Mouse (Mus musculus): ENCODE data around the gene Ptms. TPM values are rescaled to one million over a fixed set of nuclear protein-coding genes. Genes with fewer than 3 reads are reported as not detected.
A peak's percentile ranks its signal among the peaks of the same experiment; 100 is the strongest.

Gene Ptms
- polyA plus RNA-seq, 1 experiment, result 1,462 TPM

DNA sequence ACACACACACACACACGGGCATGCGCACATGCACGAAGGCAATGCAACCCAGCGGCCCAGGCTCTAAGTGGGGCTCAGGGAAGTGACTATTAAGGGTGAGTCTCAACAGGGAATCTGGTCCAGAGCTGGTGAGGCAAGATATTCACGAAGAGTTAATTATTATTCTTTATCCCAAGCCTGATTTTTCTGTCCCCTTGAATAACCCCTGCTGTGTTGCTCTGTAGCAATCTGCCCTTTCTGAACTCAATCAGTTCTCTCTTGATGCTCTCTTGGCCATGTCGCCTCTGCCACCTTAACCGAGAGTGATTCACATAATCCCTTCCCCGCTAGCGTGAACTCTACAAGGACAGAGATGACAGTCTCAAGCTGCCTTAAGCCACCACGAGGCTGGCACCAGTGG is 36.6 kb downstream of the Ptms start:
- Histone ChIP-seq H3K79me2 (ENCODE audit: control insufficient read depth, insufficient read depth) (no peaks in the 10 kb centered on the region), H3K4me2 (ENCODE audit: low read depth) (no peak overlapping the region), H3K4me3 (no peak overlapping the region), H3K36me3 (ENCODE audit: control insufficient read depth, insufficient read depth) (no peaks in the 10 kb centered on the region), H3ac (ENCODE audit: control insufficient read depth, insufficient read length) (no peak overlapping the region), H3K27me3 (ENCODE audit: control insufficient read depth, insufficient read depth, insufficient read length) (peaks cover 15% of the 10 kb centered on the region)
- TF ChIP-seq TCF3 (IDR thresholded peaks at IDR 0.05; ENCODE audit: insufficient read length, low read depth) (no peak), USF1 (IDR thresholded peaks at IDR 0.05; ENCODE audit: low read depth) (no peak), TCF12 (IDR thresholded peaks at IDR 0.05; ENCODE audit: insufficient read depth, poor library complexity, severe bottlenecking) (no peak), SRF (IDR thresholded peaks at IDR 0.05; ENCODE audit: control insufficient read depth, insufficient read length, low read depth) (no peak), MAX (IDR thresholded peaks at IDR 0.05; ENCODE audit: low read depth) (no peak), POLR2A (IDR thresholded peaks at IDR 0.05; ENCODE audit: insufficient read length, low read depth) (no peak)

DNA sequence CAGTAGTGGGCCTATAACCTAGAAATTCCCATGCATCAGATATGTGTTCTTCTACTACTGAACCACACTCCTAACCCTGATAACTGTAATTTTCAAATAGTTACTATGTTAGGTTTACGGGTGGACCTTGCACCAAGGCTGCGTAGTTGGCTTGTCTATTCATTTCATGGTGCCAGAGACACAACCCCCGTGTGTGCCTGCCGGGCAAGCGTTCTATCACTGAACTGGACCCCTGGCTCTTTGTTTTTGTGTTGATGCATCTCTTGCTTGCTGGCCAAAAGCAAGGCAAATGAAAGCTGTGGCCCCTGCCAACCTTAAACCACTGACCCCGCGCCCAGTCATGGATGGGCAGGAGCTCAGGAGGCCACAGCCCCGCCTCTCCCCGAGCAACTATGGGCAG is 38.1 kb downstream of the Ptms start:
- no peaks in the 10 kb centered on the region for H3K79me2 ChIP-seq (ENCODE audit: control insufficient read depth, insufficient read depth)
- H3ac ChIP-seq (ENCODE audit: control insufficient read depth, insufficient read length), result no peak overlapping the region
- no peaks in the 10 kb centered on the region for H3K36me3 ChIP-seq (ENCODE audit: control insufficient read depth, insufficient read depth)
- H3K4me3 ChIP-seq, result no peak overlapping the region
- H3K4me2 ChIP-seq (ENCODE audit: low read depth), result no peak overlapping the region
- TF ChIP-seq TCF12 (IDR thresholded peaks at IDR 0.05; ENCODE audit: insufficient read depth, poor library complexity, severe bottlenecking) (no peak), REST (IDR thresholded peaks at IDR 0.05; ENCODE audit: insufficient read depth, insufficient read length) (no peak), SRF (IDR thresholded peaks at IDR 0.05; ENCODE audit: control insufficient read depth, insufficient read length, low read depth) (no peak), E2F4 (IDR thresholded peaks at IDR 0.05; ENCODE audit: insufficient read depth) (no peak), MAX (IDR thresholded peaks at IDR 0.05; ENCODE audit: low read depth) (no peak), CEBPB (IDR thresholded peaks at IDR 0.05; ENCODE audit: insufficient read depth, poor library complexity, severe bottlenecking) (no peak), TCF3 (IDR thresholded peaks at IDR 0.05; ENCODE audit: insufficient read length, low read depth) (no peak), MYOD1 (IDR thresholded peaks at IDR 0.05; ENCODE audit: control insufficient read depth in 1 of 3, insufficient read length in 2 of 3, low read depth in 2 of 3) (no peak), POLR2A (IDR thresholded peaks at IDR 0.05; ENCODE audit: insufficient read length, low read depth) (no peak), USF1 (IDR thresholded peaks at IDR 0.05; ENCODE audit: low read depth) (no peak), MYOG (IDR thresholded peaks at IDR 0.05; ENCODE audit: control insufficient read depth in 1 of 3, insufficient read depth in 1 of 3, insufficient read length in 2 of 3, low read depth in 2 of 3) (no peak), POLR2AphosphoS2 (IDR thresholded peaks at IDR 0.05; ENCODE audit: insufficient read length, low read depth) (no peak)
- peaks cover 18% of the 10 kb centered on the region for H3K27me3 ChIP-seq (ENCODE audit: control insufficient read depth, insufficient read depth, insufficient read length)

GRCm38 (mm10) chr6:124879390-124879789 is 40.5 kb downstream of the Ptms start:
- TF ChIP-seq SRF (IDR thresholded peaks at IDR 0.05; ENCODE audit: control insufficient read depth, insufficient read length, low read depth), result no peak
- TF ChIP-seq MYOD1 (IDR thresholded peaks at IDR 0.05; ENCODE audit: control insufficient read depth in 1 of 3, insufficient read length in 2 of 3, low read depth in 2 of 3), result peak in 2 of 3 experiments; percentile 7 to 34
- Histone ChIP-seq H3K79me2 (ENCODE audit: control insufficient read depth, insufficient read depth) (no peaks in the 10 kb centered on the region), H3K27me3 (ENCODE audit: control insufficient read depth, insufficient read depth, insufficient read length) (peaks cover 31% of the 10 kb centered on the region), H3K36me3 (ENCODE audit: control insufficient read depth, insufficient read depth) (no peaks in the 10 kb centered on the region), H3K4me2 (ENCODE audit: low read depth) (no peak overlapping the region), H3ac (ENCODE audit: control insufficient read depth, insufficient read length) (no peak overlapping the region), H3K4me3 (no peak overlapping the region)

DNA sequence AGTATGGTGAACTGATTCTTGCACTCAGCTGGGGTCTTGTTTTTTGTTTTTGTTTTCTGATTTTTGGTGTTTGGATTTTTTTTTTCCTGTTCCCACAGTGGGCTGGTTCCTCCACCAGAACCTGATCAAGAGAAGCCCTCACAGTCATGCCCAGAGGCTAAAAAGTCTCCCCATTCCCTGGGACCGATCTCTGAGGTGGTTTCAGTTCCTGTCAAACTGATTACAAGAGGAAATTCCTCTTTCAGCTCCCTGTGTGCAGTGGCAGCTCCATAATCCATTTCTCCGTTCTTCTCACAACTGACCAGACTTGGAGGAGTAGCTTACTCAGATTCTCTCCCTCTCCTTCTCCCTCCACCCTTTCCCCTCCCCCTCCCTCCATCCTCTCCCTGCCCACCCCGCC is 45.6 kb downstream of the Ptms start:
- H3K79me2 ChIP-seq (ENCODE audit: control insufficient read depth, insufficient read depth), result no peaks in the 10 kb centered on the region
- no peak overlapping the region for H3K4me2 ChIP-seq (ENCODE audit: low read depth)
- peaks cover 57% of the 10 kb centered on the region for H3K27me3 ChIP-seq (ENCODE audit: control insufficient read depth, insufficient read depth, insufficient read length)
- H3ac ChIP-seq (ENCODE audit: control insufficient read depth, insufficient read length), result no peak overlapping the region
- H3K4me3 ChIP-seq, result no peak overlapping the region
- no peak for TF ChIP-seq POLR2A (IDR thresholded peaks at IDR 0.05; ENCODE audit: insufficient read length, low read depth)
- TF ChIP-seq MYOG (IDR thresholded peaks at IDR 0.05; ENCODE audit: control insufficient read depth in 1 of 3, insufficient read depth in 1 of 3, insufficient read length in 2 of 3, low read depth in 2 of 3), result no peak
- no peak for TF ChIP-seq POLR2AphosphoS2 (IDR thresholded peaks at IDR 0.05; ENCODE audit: insufficient read length, low read depth)
- TF ChIP-seq MYOD1 (IDR thresholded peaks at IDR 0.05; ENCODE audit: control insufficient read depth in 1 of 3, insufficient read length in 2 of 3, low read depth in 2 of 3), result no peak
- no peak for TF ChIP-seq TCF12 (IDR thresholded peaks at IDR 0.05; ENCODE audit: insufficient read depth, poor library complexity, severe bottlenecking)
- TF ChIP-seq CEBPB (IDR thresholded peaks at IDR 0.05; ENCODE audit: insufficient read depth, poor library complexity, severe bottlenecking), result no peak
- TF ChIP-seq E2F4 (IDR thresholded peaks at IDR 0.05; ENCODE audit: insufficient read depth), result no peak
- no peak for TF ChIP-seq TCF3 (IDR thresholded peaks at IDR 0.05; ENCODE audit: insufficient read length, low read depth)
- no peak for TF ChIP-seq REST (IDR thresholded peaks at IDR 0.05; ENCODE audit: insufficient read depth, insufficient read length)
- no peak for TF ChIP-seq MAX (IDR thresholded peaks at IDR 0.05; ENCODE audit: low read depth)
- no peak for TF ChIP-seq SRF (IDR thresholded peaks at IDR 0.05; ENCODE audit: control insufficient read depth, insufficient read length, low read depth)
- TF ChIP-seq USF1 (IDR thresholded peaks at IDR 0.05; ENCODE audit: low read depth), result no peak
- H3K36me3 ChIP-seq (ENCODE audit: control insufficient read depth, insufficient read depth), result no peaks in the 10 kb centered on the region

- Histone ChIP-seq H3ac (ENCODE audit: control insufficient read depth, insufficient read length) (no peak overlapping the region), H3K36me3 (ENCODE audit: control insufficient read depth, insufficient read depth) (no peaks in the 10 kb centered on the region), H3K79me2 (ENCODE audit: control insufficient read depth, insufficient read depth) (no peaks in the 10 kb centered on the region), H3K4me3 (no peak overlapping the region), H3K4me2 (ENCODE audit: low read depth) (no peak overlapping the region), H3K27me3 (ENCODE audit: control insufficient read depth, insufficient read depth, insufficient read length) (peaks cover 76% of the 10 kb centered on the region)
- TF ChIP-seq TCF3 (IDR thresholded peaks at IDR 0.05; ENCODE audit: insufficient read length, low read depth), result no peak
- no peak for TF ChIP-seq POLR2A (IDR thresholded peaks at IDR 0.05; ENCODE audit: insufficient read length, low read depth)
- TF ChIP-seq SRF (IDR thresholded peaks at IDR 0.05; ENCODE audit: control insufficient read depth, insufficient read length, low read depth), result no peak
- TF ChIP-seq MYOG (IDR thresholded peaks at IDR 0.05; ENCODE audit: control insufficient read depth in 1 of 3, insufficient read depth in 1 of 3, insufficient read length in 2 of 3, low read depth in 2 of 3), result no peak
- no peak for TF ChIP-seq POLR2AphosphoS2 (IDR thresholded peaks at IDR 0.05; ENCODE audit: insufficient read length, low read depth)
Measured at GRCm38 (mm10) chr6:124866560-124866959, 53.3 kb downstream of the Ptms start.
